Mouse (Mus musculus): ENCODE measurements around the gene Hus1.

GRCm38 (mm10) chr11:8944114-8944513, 66.9 kb downstream of the Hus1 start:
- no peak for TF ChIP-seq CTCF (IDR thresholded peaks at IDR 0.05)
- no peak for TF ChIP-seq EP300 (IDR thresholded peaks at IDR 0.05)
